Mouse (Mus musculus) common myeloid progenitor, adult 5-6 weeks (primary cell): ENCODE data around the gene D630036H23Rik. TPM values are rescaled to one million over a fixed set of nuclear protein-coding genes. Genes with fewer than 3 reads are reported as not detected.

Experiments used
- total RNA-seq: library from RNA; stranded (forward); fragments of 200-1000, 187-1606 nt; gene quantifications from 2 replicates; pipeline ENCODE4 v1.2.3, GENCODE M21; 2017

Gene D630036H23Rik
- total RNA-seq, 1 experiment from 2014 or later = 1.2 TPM

Other genes starting within 250 kb of the D630036H23Rik start
- gene Ankmy2, start 225.1 kb downstream of the D630036H23Rik start, total RNA-seq = 23.5 and 24.3 TPM in 2 replicates
- 132 and 152 TPM in 2 replicates for gene Bzw2, start 224.1 kb downstream of the D630036H23Rik start, total RNA-seq
- gene Lrrc72, start 128.8 kb downstream of the D630036H23Rik start, total RNA-seq = not detected in 2 replicates
- gene Sostdc1, start 68.0 kb downstream of the D630036H23Rik start, total RNA-seq = not detected in 2 replicates
- 2.7 and 4.3 TPM in 2 replicates for gene Ispd, start 731 bp downstream of the D630036H23Rik start, total RNA-seq